Mouse (Mus musculus) CH12.LX (cell line): ENCODE data around the gene Hoxc5. TPM values are rescaled to one million over a fixed set of nuclear protein-coding genes. Genes with fewer than 3 reads are reported as not detected.

ENCODE experiments used
- DNase-seq: peaks from one replicate; pipeline ENCODE4 v3.0.0-alpha.2; 2013; ENCODE audit errors: extremely low read depth
- H3K27ac ChIP-seq: 2 replicates; pipeline ENCODE4 v1.5.1; 2012; ENCODE audit warnings: low read depth, mild to moderate bottlenecking, control low read depth, moderate library complexity; ENCODE audit not compliant: insufficient read depth
- H3K27me3 ChIP-seq: replicated peaks from 2 replicates; pipeline ENCODE3; 2012; ENCODE audit warnings: inconsistent platforms
- H3K36me3 ChIP-seq, 2 experiments: replicated peaks in 1 of 2; 2 replicates each; pipeline versions ENCODE3 to v1.6.1; 2012; ENCODE audit warnings: inconsistent platforms in 1 of 2, low read length in 1 of 2, mild to moderate bottlenecking in 1 of 2, mixed read lengths in 1 of 2, moderate library complexity in 1 of 2; ENCODE audit not compliant: control insufficient read depth in 1 of 2, insufficient read depth in 1 of 2
- H3K4me1 ChIP-seq, 2 experiments: 2 replicates each; pipeline ENCODE4 v1.6.1; 2012; ENCODE audit warnings: inconsistent platforms in 1 of 2, moderate library complexity in 1 of 2; ENCODE audit not compliant: insufficient read depth in 2 of 2, control insufficient read depth in 1 of 2
- H3K4me2 ChIP-seq: 2 replicates; pipeline ENCODE4 v1.6.1; 2012; ENCODE audit warnings: low read depth, mild to moderate bottlenecking, control low read depth; ENCODE audit not compliant: poor library complexity, insufficient read depth, severe bottlenecking
- H3K4me3 ChIP-seq, 3 experiments: fragments of 150-350 bp in 1 of 3; sonication (generic) in 1 of 3; replicated peaks in 1 of 3; 2 replicates each; pipeline versions ENCODE3 to v1.5.1; 2011 to 2012; ENCODE audit warnings: low read depth in 2 of 3, low read length in 2 of 3, mild to moderate bottlenecking in 2 of 3, moderate library complexity in 2 of 3, control low read depth in 1 of 3, improper control_type of control experiment in 1 of 3, inconsistent platforms in 1 of 3, mixed read lengths in 1 of 3; ENCODE audit not compliant: poor library complexity in 1 of 3
- H3K79me2 ChIP-seq: replicated peaks from 2 replicates; pipeline ENCODE4 v1.6.1; 2012; ENCODE audit warnings: mild to moderate bottlenecking, moderate library complexity; ENCODE audit not compliant: control insufficient read depth, poor library complexity, insufficient read depth, severe bottlenecking; ENCODE audit errors: extremely low read depth
- H3K9ac ChIP-seq: 2 replicates; pipeline ENCODE4 v1.6.1; 2012; ENCODE audit warnings: low read depth, mild to moderate bottlenecking, control low read depth, moderate library complexity; ENCODE audit not compliant: insufficient read depth
- H3K9me3 ChIP-seq: replicated peaks from 2 replicates; pipeline ENCODE3; 2012; ENCODE audit warnings: low read length, inconsistent platforms, mixed read lengths
- E2F4 ChIP-seq: IDR thresholded peaks from 2 replicates; pipeline ENCODE4 v1.6.1; 2011; ENCODE audit warnings: low read depth, low read length, improper control_type of control experiment; ENCODE audit not compliant: insufficient replicate concordance
- ETS1 ChIP-seq: conservative IDR thresholded peaks from 2 replicates; pipeline ENCODE4 v1.6.1; 2012; ENCODE audit warnings: low read depth, mild to moderate bottlenecking, inconsistent platforms, low read length, improper control_type of control experiment, moderate library complexity
- HCFC1 ChIP-seq: IDR thresholded peaks from 2 replicates; pipeline ENCODE4 v1.6.1; 2012; ENCODE audit warnings: low read depth, mild to moderate bottlenecking, inconsistent platforms, low read length, improper control_type of control experiment
- MAFK ChIP-seq: IDR thresholded peaks from 2 replicates; pipeline ENCODE4 v1.6.1; 2011; ENCODE audit warnings: low read length, improper control_type of control experiment; ENCODE audit not compliant: insufficient replicate concordance
- MAZ ChIP-seq: IDR thresholded peaks from 2 replicates; pipeline ENCODE4 v1.6.1; 2012; ENCODE audit warnings: low read depth, mild to moderate bottlenecking, inconsistent platforms, low read length, improper control_type of control experiment, moderate library complexity
- POLR2A ChIP-seq: IDR thresholded peaks from 2 replicates; pipeline ENCODE4 v1.6.1; 2011; ENCODE audit warnings: low read depth, mild to moderate bottlenecking, improper control_type of control experiment, low read length
- RCOR1 ChIP-seq: conservative IDR thresholded peaks from 2 replicates; pipeline ENCODE4 v1.6.1; 2012; ENCODE audit warnings: low read depth, mild to moderate bottlenecking, inconsistent platforms, low read length, improper control_type of control experiment
- SMC3 ChIP-seq: IDR thresholded peaks from 2 replicates; pipeline ENCODE4 v1.6.1; 2011; ENCODE audit warnings: low read depth, low read length, improper control_type of control experiment
- USF2 ChIP-seq: conservative IDR thresholded peaks from 2 replicates; pipeline ENCODE4 v1.6.1; 2011; ENCODE audit warnings: low read depth, low read length, improper control_type of control experiment
- ZC3H11A ChIP-seq: IDR thresholded peaks from 2 replicates; pipeline ENCODE4 v1.6.1; 2012; ENCODE audit warnings: low read depth, mild to moderate bottlenecking, inconsistent platforms, low read length, improper control_type of control experiment
- ZKSCAN1 ChIP-seq: IDR thresholded peaks from 2 replicates; pipeline ENCODE4 v1.6.1; 2012; ENCODE audit warnings: low read depth, inconsistent platforms, low read length, improper control_type of control experiment, borderline replicate concordance
- ZMIZ1 ChIP-seq: IDR thresholded peaks from 2 replicates; pipeline ENCODE4 v1.6.1; 2012; ENCODE audit warnings: low read depth, mild to moderate bottlenecking, inconsistent platforms, low read length, improper control_type of control experiment
- ZNF384 ChIP-seq: IDR thresholded peaks from 2 replicates; pipeline ENCODE4 v1.6.1; 2012; ENCODE audit warnings: low read depth, low read length, improper control_type of control experiment, inconsistent platforms
- dilution Hi-C: fragments of 300-500 bp; cut with MboI; formaldehyde crosslinking; loops from 2 replicates; pipeline ENCODE4 v1.14.3; 2020; ENCODE audit warnings: low sequenced_read_pairs; ENCODE audit not compliant: extremely low pct_unique_long_range_greater_than_20kb, extremely low pct_ligation_motif_present
- in situ Hi-C: fragments of 300-500 bp; cut with MboI; formaldehyde crosslinking; loops from 3 replicates; pipeline ENCODE4 v1.14.3; 2019; ENCODE audit warnings: low sequenced_read_pairs, low pct_ligation_motif_present, low pct_unique_long_range_greater_than_20kb, mixed read lengths
- polyA plus RNA-seq: library from polyadenylated mRNA; unstranded; fragments of >175 nt; gene quantifications from 2 replicates; pipeline ENCODE4 v1.2.1, GENCODE M21; 2012; ENCODE audit warnings: low read depth; ENCODE audit not compliant: insufficient read length
- total RNA-seq, 2 experiments: library from RNA; depleted of rRNA; stranded (reverse); fragments of 300-350 nt in 1 of 2; fragments of >200 nt in 1 of 2; gene quantifications; 2 replicates each; pipeline ENCODE4 v1.2.3; 2012 to 2014

Gene Hoxc5
- total and polyA plus RNA-seq, 3 experiments, result 0.15 to 0.16 TPM; not detected in 1

DNA sequence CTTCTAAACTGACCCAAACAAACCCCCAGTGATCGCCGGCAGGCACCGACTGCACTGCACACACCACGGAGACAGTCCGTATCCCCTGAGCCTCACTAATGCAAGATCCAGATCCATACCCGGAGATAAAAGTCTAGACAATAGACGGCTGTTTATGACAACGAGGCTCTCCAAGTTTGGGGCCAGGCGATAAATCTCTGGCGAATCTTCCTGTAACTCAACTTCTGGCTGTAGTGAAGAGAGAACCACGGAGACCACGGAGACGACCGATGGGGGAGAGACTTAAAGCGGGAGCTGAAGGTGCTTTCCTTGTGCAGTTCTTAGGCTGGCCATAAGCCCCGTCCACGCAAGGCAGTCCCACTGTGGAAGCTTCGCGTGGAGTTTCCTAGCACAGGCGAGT, 17.5 kb upstream of the Hoxc5 start:
- in situ Hi-C loops (no loop called here), dilution Hi-C loops (no loop called here)
- Histone ChIP-seq H3K36me3 (no peaks in the 10 kb centered on the region), H3K27ac (no peak overlapping the region), H3K9ac (no peak overlapping the region), H3K79me2 (no peaks in the 10 kb centered on the region), H3K4me3 (no peak overlapping the region), H3K4me1 (no peaks in the 10 kb centered on the region), H3K9me3 (no peaks in the 10 kb centered on the region), H3K4me2 (no peak overlapping the region), H3K27me3 (peaks cover 97% of the 10 kb centered on the region)
- DNase-seq, result no peak
- TF ChIP-seq RCOR1 (no peak), ZKSCAN1 (no peak), MAFK (no peak), MAZ (no peak), SMC3 (no peak)

DNA sequence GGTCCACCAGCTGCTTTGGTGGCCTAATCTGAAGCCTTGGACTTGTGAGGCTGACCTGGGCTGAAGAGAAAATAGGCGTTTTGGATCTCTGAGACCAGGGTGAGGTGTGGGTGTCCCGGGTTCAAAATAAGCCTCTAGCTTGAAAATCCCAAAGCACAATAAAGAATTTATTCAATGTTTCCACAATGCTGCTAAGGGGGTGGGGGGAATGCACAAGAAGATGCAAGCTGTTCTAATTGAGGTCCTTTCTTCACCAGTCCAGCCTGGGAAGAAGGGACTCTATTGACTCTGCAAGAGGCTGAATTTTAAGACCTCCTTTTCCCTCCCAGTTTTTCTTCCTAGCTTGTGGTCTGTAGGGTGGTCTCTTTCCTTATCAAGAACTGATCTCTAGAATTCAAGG, 16.4 kb upstream of the Hoxc5 start:
- no peak overlapping the region for H3K27ac ChIP-seq
- no peaks in the 10 kb centered on the region for H3K79me2 ChIP-seq
- dilution Hi-C loops (no loop called here), in situ Hi-C loops (no loop called here)
- H3K27me3 ChIP-seq, result peaks cover 96% of the 10 kb centered on the region
- DNase-seq, result no peak
- no peaks in the 10 kb centered on the region for H3K4me1 ChIP-seq
- H3K9me3 ChIP-seq, result peaks cover 2% of the 10 kb centered on the region
- no peak overlapping the region for H3K4me2 ChIP-seq
- no peak overlapping the region for H3K9ac ChIP-seq
- TF ChIP-seq E2F4 (no peak), ZNF384 (no peak), ZMIZ1 (no peak)
- H3K36me3 ChIP-seq, result no peaks in the 10 kb centered on the region
- H3K4me3 ChIP-seq, result no peak overlapping the region

DNA sequence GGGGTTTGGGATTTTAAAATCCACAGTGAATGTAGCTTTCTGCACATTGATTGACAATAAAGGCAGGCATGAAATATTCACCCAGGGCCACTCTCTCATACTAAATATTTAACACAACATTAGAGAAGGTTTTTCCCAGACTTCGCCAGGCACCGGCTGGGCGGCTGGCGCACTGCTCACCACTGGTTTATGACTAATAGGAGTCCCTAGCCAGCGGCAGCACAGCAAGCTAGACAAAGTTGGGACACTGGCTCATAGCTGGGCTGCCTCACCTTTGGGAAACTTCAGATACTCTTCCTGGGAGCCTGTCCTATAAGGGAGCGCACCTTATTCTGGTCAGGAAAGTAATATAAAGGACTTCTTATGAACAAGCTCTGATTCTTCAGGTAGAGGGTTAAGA, 13.7 kb upstream of the Hoxc5 start:
- Histone ChIP-seq H3K36me3 (no peaks in the 10 kb centered on the region), H3K9me3 (peaks cover 6% of the 10 kb centered on the region), H3K79me2 (no peaks in the 10 kb centered on the region), H3K4me3 (no peak overlapping the region)
- dilution Hi-C loops, result no loop called here
- TF ChIP-seq POLR2A (no peak), USF2 (no peak), HCFC1 (no peak), SMC3 (no peak), ZKSCAN1 (no peak), ETS1 (no peak), ZC3H11A (no peak)
- TF ChIP-seq, all 38 proteins: peak for 0
- H3K27ac ChIP-seq, result no peak overlapping the region
- H3K27me3 ChIP-seq, result peaks cover 95% of the 10 kb centered on the region
- no peaks in the 10 kb centered on the region; a peak in 1 of 4 replicates for H3K4me1 ChIP-seq
- in situ Hi-C loops, result no loop called here
- H3K4me2 ChIP-seq, result no peak overlapping the region
- no peak overlapping the region for H3K9ac ChIP-seq
- DNase-seq, result no peak
